Mouse (Mus musculus) embryonic facial prominence, embryonic 13.5 days (tissue): ENCODE data around the gene Nqo2. TPM values are rescaled to one million over a fixed set of nuclear protein-coding genes. Genes with fewer than 3 reads are reported as not detected.

ENCODE experiments used
- polyA plus RNA-seq: library from polyadenylated mRNA; unstranded; fragments of >200 nt; fragmentation: Nextera tagmentation; extraction: Ambion mirVana; gene quantifications from 2 replicates; pipeline ENCODE4 v1.2.1, GENCODE M21; 2015

The Nqo2 gene
- polyA plus RNA-seq, 1 experiment from 2014 or later: 14.0 TPM

Other genes starting within 250 kb of the Nqo2 start
- gene Serpinb6e, start 121.3 kb upstream of the Nqo2 start, polyA plus RNA-seq: not detected in 2 replicates
- gene Serpinb6c, start 59.0 kb upstream of the Nqo2 start, polyA plus RNA-seq: not detected in 2 replicates
- 14.8 and 17.3 TPM in 2 replicates for gene Ripk1, start 37.7 kb downstream of the Nqo2 start, polyA plus RNA-seq
- gene Serpinb6a, start 38.1 kb downstream of the Nqo2 start, polyA plus RNA-seq: 71.2 and 74.5 TPM in 2 replicates
- 50.8 and 53.9 TPM in 2 replicates for gene Bphl, start 72.9 kb downstream of the Nqo2 start, polyA plus RNA-seq
- 133 and 136 TPM in 2 replicates for gene Tubb2a, start 113.3 kb downstream of the Nqo2 start, polyA plus RNA-seq
- 45.6 and 46.3 TPM in 2 replicates for gene Tubb2b, start 165.8 kb downstream of the Nqo2 start, polyA plus RNA-seq
- 104 and 111 TPM in 2 replicates for gene Psmg4, start 198.3 kb downstream of the Nqo2 start, polyA plus RNA-seq